Mouse (Mus musculus): ENCODE data around the gene Usp22.
"Not testable (repeated sequence)": the region's sequence is repeated elsewhere in the genome, so short reads cannot be mapped to it uniquely, and the experiment has no call there.

Gene Usp22

GRCm38 (mm10) chr11:61174821-61175658, at the start of gene Usp22:
Gene Usp22 (minus strand): TSS chr11:61175055.
- DNase-seq (ENCODE audit: low spot score in 2 of 2) = peak; percentile 98 to 100

DNA sequence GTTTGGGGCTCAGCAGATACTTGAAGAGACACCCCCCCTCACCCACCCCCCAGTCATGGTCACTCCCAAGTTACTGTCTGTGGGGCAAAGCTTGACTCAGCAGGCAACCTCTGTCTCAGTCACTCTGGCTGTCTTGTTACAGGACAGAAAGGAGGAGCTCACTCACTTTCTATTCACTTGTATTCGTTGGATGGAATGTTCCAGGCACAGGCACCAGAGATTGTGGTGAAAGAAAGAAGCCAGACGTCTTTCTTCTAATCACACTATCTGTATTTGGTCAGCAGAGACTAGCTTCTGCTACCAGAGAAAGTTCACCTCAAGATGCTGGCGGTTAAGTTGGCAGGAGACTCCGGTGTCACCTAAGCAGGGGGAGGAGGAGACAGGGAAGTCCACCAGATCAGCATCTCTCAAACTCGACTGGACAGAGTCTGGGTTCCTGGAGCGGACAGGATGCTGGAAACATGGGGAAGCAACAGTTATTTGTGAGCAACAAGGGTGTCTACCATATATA, 49.4 kb upstream of the Usp22 start:
- DNase-seq (ENCODE audit: low spot score in 2 of 2) = no peak

DNA sequence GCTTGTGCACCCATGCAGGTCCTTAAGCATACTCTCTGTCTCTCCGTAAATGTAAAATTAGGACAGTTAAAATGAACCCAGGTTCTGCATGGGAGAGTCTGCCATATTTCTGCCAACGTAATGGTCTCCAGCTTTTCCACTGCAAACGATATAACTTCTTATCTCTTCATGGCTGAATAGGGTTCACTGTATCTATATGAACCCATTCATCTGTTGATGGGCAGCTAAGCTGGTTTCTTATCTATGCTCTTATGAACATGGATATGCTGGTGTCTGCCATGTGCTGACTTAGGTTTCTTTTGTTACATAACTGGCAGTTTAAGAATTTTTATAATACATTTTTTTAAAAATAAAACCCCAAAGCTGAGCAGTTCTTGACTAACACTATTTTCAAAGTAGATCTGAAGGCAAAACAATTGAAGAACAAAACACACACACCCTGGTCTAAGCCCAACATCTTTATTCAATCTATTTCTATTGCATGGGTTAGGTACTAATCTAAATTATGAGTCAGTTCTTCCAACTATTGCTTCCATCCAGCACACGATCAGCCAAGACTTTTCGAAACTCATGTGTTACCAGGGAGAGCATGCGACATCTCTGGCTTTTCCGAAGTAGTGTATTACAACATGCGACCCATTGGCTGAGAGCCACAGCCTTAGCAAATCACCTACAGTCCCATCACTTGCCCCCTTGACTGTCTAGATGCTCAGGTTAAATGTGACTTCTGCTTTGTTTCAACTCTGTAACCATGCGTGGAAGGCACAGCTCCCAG, 48.3 kb upstream of the Usp22 start:
- DNase-seq (ENCODE audit: low spot score in 2 of 2) = no peak

DNA sequence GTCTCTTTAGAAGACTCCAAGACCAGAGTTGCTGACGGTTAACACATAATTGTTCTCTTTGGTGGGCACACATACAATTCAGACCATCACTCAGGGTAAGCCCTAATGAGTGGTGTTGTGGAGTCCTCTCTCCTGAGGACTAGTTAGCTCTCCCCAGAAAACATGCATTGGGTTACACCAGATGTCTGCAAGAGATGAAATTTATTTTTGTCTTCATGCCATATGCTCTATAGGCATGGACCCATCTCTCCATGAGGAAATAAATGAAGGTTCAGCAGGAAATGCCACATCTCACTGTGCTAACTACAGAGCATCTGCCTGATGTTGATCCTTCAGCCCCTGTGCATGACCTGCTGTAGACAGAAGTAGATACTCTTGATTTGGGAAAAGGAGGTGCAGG, 47.2 kb upstream of the Usp22 start:
- DNase-seq (ENCODE audit: low spot score in 2 of 2) = no peak

- no peak for DNase-seq (ENCODE audit: low spot score in 2 of 2)
These were observed 45.5 kb upstream of the Usp22 start for GRCm38 (mm10) chr11:61220156-61220881.

DNA sequence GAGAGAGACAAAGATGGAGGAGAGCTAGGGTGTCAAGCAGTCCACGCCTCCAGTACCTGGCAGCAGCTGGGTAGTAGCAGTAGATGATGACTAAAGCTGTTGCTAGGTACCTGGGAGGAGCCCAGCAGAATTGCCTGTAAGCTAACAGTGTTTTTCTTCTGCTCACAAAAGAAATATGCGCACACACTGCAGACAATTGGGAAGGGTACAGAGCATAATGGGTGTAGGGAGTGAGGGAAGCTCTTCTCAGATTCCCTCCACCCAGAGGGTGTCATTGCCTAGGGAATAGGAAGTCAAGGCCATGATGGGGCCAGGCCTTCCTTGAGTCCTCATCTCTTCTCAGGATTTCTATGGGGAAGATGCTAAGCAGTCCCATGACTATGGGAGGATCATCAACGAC, 41.1 kb upstream of the Usp22 start:
- no peak for DNase-seq (ENCODE audit: low spot score in 2 of 2)

- DNase-seq (ENCODE audit: low spot score in 2 of 2) = no peak
These were observed 37.2 kb upstream of the Usp22 start for GRCm38 (mm10) chr11:61212102-61212501.

DNA sequence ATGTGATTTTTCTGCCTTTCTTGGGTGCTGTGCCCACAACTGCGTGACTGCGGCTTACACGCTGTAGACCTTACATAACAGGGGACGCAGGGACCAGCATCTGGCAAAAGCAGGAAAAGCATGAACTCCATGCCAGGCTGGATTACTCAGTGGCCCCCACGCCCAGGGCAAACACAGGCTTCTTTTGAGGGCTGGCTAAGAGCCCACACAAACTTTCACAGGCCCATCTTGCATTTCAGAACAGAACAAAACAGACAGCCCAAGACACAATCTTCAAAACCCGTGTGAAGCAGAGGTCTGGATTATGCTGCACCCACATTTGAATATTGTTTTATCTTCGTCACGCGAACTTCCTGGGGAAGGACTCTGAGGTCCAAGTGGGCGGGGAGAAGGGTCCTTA, 33.5 kb upstream of the Usp22 start:
- DNase-seq (ENCODE audit: low spot score in 2 of 2) = peak in 1 of 2 experiments; percentile 58

- peak in 1 of 2 experiments; percentile 37 for DNase-seq (ENCODE audit: low spot score in 2 of 2)
These were observed 32.8 kb upstream of the Usp22 start, which contains the start of gene Aldh3a1 for GRCm38 (mm10) chr11:61207487-61208246. Gene Aldh3a1 (plus strand): TSS chr11:61207537.

- no peak for DNase-seq (ENCODE audit: low spot score in 2 of 2)
These were observed 31.3 kb upstream of the Usp22 start for GRCm38 (mm10) chr11:61206136-61206535.

GRCm38 (mm10) chr11:61205167-61205950, 30.5 kb upstream of the Usp22 start:
- no peak for DNase-seq (ENCODE audit: low spot score in 2 of 2)

GRCm38 (mm10) chr11:61202810-61203209, 28.0 kb upstream of the Usp22 start:
- no peak for DNase-seq (ENCODE audit: low spot score in 2 of 2)

- no peak for DNase-seq (ENCODE audit: low spot score in 2 of 2)
These were observed 27.3 kb upstream of the Usp22 start for GRCm38 (mm10) chr11:61202186-61202585.

DNA sequence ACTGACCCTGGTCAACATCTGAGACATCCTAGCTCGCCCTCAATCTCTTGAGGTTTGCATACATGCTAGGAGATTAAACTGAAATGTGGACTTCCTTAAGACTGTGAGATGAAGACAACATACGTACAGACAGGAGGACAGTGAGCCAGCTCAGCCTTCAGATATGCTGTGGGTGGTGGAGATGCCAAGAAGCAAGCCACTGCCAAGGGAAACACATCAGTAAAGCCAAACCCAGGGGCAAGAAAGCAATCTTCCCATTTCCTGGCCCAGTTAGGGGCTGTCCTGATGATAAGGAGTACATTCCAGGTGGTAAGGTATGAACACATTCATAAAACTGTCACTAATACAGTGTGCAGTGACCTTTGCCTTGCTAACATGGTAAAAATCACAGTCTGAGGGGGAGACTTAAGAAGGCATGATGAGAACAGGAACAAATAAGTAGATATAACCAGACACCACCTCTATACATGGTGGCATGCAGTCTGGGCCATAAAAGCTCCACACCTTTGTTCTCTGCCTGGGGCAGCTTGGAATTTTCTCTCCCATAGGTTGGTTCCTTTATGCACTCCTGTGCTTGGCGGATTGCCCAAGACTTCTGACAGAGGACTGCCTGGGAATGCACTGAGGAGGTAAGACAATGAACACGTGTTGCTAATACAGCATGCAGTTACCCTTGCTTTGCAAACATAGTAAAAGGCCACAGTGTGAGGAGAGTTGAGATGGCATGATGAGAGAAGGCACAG, 24.9 kb upstream of the Usp22 start:
- no peak for DNase-seq (ENCODE audit: low spot score in 2 of 2)

DNA sequence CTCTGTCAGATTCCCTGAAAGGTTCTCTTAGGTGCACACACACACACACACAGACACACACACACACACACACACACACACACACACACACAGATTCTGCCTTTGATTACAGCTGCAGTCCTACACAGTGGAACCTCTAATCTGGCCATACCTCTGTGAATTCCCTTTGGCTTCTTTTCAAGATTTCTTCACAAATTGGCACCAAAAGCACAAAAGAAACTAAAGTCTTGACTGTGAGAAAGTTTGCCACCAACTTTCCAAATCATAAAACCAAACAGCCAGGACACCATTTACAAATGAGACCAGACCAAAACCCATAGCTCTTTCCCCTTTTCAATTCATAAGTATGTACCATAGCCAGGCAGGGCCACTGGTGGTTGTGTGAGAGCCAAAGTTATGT, 23.1 kb upstream of the Usp22 start:
- no peak for DNase-seq (ENCODE audit: low spot score in 2 of 2)

DNA sequence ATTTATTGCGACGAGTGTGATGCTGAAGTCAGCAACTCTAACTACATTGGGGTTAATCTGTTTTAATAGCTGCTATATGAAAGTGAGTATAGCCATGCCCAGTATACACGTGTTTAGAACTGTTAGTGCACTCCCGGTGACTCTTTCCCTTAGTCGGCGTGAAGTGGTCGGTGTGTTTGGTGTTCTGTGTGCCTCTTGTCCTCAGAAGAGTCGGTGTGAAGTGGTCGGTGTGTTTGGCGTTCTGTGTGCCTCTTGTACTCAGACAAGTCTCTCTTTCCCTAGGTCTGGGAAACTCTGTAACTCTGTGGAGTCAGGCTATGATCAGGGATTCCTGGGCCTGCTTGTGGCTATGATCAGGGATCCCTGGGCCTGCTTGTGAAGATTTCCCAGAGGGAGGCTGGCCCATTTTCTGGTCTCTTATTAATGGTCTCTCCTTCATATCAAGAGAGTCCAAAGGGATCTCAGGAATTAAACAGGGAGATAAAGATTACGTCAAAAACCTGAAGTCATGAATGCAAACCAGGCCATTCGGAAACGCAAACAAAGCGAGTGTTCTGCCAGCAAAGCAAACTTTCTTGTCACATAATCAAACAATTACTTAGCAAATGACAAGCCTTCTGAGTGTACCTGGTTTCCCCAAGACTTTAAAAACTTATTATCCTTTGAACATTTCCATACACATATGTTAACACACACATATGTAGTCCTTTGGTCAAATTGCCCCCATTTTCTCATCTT, 21.9 kb upstream of the Usp22 start:
- DNase-seq (ENCODE audit: low spot score in 2 of 2) = no peak

DNA sequence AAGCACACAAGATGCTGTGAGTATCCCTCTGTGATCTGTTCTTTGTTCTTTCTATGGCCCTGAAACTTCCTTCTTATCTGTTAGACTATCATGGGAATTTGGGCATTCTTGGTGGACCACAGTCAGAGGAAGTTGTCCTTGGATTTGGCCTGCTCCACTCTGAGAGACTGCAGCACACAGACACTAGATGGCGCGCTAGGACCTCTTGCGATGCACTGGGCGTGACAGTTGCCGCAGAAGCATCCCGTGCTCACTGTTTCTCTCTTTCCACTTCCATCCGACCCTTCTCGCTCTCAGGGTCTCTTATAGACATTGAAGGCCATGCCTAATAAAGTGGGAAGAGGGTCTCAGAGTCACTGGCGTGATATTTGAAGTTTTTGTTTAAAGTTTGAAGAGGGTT, 18.5 kb upstream of the Usp22 start:
- peak; percentile 56 to 61 for DNase-seq (ENCODE audit: low spot score in 2 of 2)

GRCm38 (mm10) chr11:61192779-61193178, 17.9 kb upstream of the Usp22 start:
- no peak for DNase-seq (ENCODE audit: low spot score in 2 of 2)

DNA sequence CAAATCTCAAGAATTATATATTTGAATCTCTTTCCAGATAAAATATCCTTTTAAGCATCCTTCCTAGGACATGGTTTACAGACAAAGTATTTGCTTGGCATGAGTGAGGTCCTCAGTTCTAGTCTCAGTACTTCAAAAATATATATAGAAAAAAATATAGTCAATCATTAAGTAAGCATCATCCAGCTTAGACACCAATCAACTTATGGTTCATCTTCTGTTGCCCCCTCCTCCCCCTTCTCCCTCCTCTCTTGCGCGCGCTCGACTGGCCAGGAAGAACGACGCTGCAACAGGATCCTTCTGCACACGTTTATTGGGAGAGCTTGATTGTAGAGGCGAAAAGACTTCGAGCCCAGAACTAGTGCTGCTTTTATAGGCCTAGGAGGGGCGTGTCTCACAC, 17.3 kb upstream of the Usp22 start:
- DNase-seq (ENCODE audit: low spot score in 2 of 2) = not testable (repeated sequence)

Measured in urinary bladder, adult 18-20 months (tissue).